Mouse (Mus musculus): ENCODE results near the gene Gprc5b.

- TF ChIP-seq CTCF (IDR thresholded peaks at IDR 0.05; ENCODE audit: control insufficient read depth, insufficient read depth, insufficient replicate concordance, low read depth, low read length) (no peak), POLR2A (IDR thresholded peaks at IDR 0.05; ENCODE audit: control insufficient read depth, low read depth, low read length) (no peak)
Measured at GRCm38 (mm10) chr7:118922441-118923202, 72.4 kb downstream of the Gprc5b start.
